Mouse (Mus musculus) cerebellum, postnatal 10 days (tissue): Measurements from ENCODE around the gene Ackr2.
A peak's percentile ranks its signal among the peaks of the same experiment; 100 is the strongest.

Source experiments
- DNase-seq, 2 experiments: peaks; one replicate each; pipeline ENCODE4 v3.0.0; 2021; ENCODE audit warnings: mixed read lengths in 2 of 2

Gene Ackr2

GRCm38 (mm10) chr9:121892057-121892687 lies 6.0 kb upstream of the Ackr2 start:
- DNase-seq: no peak

- peak in 1 of 2 experiments; percentile 22 for DNase-seq
Measured at GRCm38 (mm10) chr9:121894447-121894846, 3.7 kb upstream of the Ackr2 start.

- DNase-seq: no peak
Measured at GRCm38 (mm10) chr9:121895392-121895993, 2.7 kb upstream of the Ackr2 start.

GRCm38 (mm10) chr9:121896820-121897219 lies 1.3 kb upstream of the Ackr2 start:
- DNase-seq: no peak

GRCm38 (mm10) chr9:121899306-121899705 lies 1.2 kb downstream of the Ackr2 start:
- no peak for DNase-seq

- DNase-seq: no peak
Measured at GRCm38 (mm10) chr9:121900282-121900855, 2.2 kb downstream of the Ackr2 start.

GRCm38 (mm10) chr9:121901710-121902700 lies 3.9 kb downstream of the Ackr2 start:
- DNase-seq: no peak

- peak; percentile 81 to 82 for DNase-seq
Measured at GRCm38 (mm10) chr9:121903476-121904305, 5.5 kb downstream of the Ackr2 start.

- no peak for DNase-seq
Measured at GRCm38 (mm10) chr9:121904319-121904718, 6.2 kb downstream of the Ackr2 start.

GRCm38 (mm10) chr9:121904946-121905345 lies 6.8 kb downstream of the Ackr2 start:
- no peak for DNase-seq

GRCm38 (mm10) chr9:121905556-121906185 lies 7.5 kb downstream of the Ackr2 start:
- peak in 1 of 2 experiments; percentile 47 for DNase-seq

- no peak for DNase-seq
Measured at GRCm38 (mm10) chr9:121906456-121906855, 8.3 kb downstream of the Ackr2 start.

GRCm38 (mm10) chr9:121907356-121908070 lies 9.4 kb downstream of the Ackr2 start:
- no peak for DNase-seq

GRCm38 (mm10) chr9:121908321-121908720 lies 10.2 kb downstream of the Ackr2 start:
- DNase-seq: no peak

GRCm38 (mm10) chr9:121909635-121910034 lies 11.5 kb downstream of the Ackr2 start:
- DNase-seq: no peak

- no peak for DNase-seq
Measured at GRCm38 (mm10) chr9:121911196-121911595, 13.0 kb downstream of the Ackr2 start.

- peak; percentile 56 to 65 for DNase-seq
Measured at GRCm38 (mm10) chr9:121912786-121913185, 14.6 kb downstream of the Ackr2 start.

GRCm38 (mm10) chr9:121914226-121914757 lies 16.1 kb downstream of the Ackr2 start:
- DNase-seq: no peak

- DNase-seq: no peak
Measured at GRCm38 (mm10) chr9:121915056-121915455, 16.9 kb downstream of the Ackr2 start.

- no peak for DNase-seq
Measured at GRCm38 (mm10) chr9:121916102-121916501, 17.9 kb downstream of the Ackr2 start, which contains the start of gene Cyp8b1. Gene Cyp8b1, minus strand, starts transcription at chr9:121916305.
